Mouse (Mus musculus) Muller cell, postnatal 12 days (primary cell): ENCODE measurements around the gene Sox8.

Source experiments
- DNase-seq: peaks from one replicate; pipeline ENCODE4 v3.0.0-alpha.2; 2015; ENCODE audit errors: inconsistent ontology term

The Sox8 gene

DNA sequence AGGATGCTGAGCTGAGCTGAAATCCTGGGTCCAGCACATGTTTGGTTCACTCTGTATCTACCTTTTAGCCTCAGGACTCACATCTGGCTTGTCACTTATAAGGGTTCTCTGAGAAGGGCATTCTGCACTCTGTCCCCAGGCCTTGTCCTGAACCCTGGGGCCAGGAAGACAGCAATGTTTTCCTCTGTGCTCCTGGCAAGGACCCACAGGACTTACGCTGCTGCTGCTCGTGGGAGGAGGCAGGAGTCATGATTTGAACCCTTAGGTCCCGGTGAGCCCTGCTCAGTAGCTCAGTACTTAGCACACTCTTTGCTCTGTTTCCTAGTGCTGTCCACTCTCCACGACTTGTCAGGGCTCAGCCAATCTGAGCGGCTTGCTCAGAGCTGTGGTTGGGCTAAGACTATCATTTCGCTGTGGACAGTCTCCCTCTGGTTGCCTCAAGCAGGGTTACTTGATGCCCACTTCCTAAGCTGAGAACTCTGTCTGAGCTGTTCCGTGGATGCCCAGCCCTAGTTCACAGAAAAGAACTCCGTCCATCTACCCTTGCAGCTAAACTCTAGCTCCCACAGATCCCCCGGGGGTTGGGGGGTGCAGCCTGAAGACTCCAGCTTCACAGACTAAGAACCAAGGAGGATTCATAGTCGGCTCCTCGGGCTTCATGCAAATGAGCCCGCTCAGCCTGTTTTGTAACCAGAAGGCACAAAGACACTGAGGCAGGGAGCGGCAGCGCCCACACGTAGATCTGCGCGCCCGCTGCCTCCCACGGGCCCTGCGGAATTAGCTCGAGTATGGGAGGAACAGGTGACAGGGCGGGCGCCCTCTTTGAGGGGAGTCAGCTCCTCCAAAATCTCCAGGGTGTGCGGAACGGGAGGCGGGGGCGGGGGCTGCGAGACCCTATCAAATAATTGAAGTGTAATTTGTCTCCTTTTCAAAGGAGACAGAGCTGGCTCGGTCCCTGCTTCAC, 14.5 kb downstream of the Sox8 start:
- peak; percentile 66 for DNase-seq

DNA sequence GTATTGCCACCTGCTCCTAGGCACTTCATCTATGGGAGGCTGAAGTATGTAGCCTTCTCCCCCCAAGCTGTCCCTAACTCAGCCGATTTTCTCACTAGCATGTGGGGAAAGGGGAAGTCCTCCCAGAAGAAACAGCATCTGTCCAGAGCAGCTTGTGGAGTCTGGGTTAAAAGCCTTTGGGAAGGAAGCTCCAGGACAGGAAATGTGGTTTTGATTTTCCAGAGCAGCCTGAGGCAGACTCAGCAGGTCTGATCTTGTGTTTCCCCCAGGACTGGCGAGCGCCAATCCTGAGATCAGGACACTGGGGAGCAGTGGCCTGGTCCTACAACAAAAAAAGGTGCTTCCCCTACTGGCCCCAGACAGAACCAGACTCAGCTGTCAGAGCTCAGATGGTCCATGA, 15.3 kb downstream of the Sox8 start:
- no peak for DNase-seq

DNA sequence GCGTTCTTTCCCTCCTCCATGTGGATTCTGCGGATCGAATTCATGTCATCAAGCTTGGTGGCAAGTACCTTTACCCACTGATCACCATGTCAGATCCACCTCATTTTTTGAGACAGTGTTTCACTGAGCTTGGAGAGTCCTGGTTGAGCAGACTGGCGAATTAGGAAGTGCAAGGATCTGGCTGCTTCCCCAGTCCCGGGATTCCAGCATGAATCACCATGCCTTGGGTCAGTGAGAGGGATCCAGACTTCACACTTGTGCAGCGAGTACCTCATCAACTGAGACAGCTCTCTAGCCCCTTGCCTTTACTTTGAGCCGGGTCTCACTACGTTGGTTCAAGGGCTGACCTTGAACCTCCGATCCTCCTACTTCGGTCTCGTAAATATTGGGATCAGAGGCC, 19.2 kb downstream of the Sox8 start:
- DNase-seq: peak; percentile 77

DNA sequence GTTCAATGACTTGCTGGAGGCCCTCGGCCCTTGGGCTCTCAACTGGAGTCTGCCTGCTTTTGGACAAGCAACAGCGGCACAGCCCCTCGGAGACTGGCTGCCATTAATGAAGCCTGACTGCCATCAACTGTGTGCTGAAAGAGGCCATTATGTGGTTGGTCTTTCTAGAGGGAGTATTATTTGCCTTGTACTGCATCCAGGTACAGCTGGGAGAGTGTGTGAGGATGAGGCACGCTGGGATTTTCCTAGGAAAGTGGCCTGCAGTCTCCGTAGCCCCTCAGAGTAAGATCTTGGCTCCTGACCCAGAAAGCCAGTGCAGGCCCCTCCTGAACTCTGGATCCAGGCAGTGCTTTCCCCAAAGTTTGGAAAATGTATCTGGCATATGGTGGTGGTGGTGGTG, 20.5 kb downstream of the Sox8 start:
- no peak for DNase-seq

DNA sequence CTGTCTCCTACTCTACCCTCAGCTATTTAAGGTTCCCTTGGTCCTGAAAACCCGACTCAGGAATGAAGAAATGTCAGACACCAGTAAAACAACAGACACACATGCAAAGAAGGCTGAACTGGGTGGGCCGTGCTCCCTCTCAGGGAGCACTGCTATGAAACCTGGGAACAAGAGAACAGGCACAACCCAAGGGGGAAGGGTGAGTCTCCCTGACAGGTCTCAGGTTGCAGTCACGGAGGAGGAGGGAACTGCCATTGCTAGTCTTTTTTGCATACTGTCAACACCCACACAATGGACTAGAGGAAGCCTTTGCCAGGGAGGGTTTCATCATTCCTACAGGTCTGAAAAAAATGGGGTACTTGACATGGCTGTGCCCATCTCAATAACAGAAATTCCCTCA, 23.5 kb downstream of the Sox8 start:
- DNase-seq: no peak

DNA sequence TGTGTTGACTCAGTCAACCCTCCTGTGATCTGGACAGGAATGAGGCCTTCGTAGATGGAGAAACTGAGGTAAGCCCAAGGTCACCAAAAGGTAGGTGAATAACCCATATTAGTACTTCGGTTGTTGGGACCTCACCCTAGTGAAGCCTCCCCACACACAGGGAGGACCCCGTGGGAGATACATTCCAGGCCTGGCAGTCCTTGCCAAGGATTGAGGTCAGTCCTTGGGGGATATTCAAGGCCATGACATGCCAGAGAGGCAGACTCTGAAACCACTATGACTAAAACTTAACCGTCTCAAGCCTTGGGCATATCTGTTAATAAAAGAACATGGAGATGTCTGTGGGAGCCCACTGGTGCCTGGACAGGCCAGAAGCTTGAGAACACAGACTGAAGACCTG, 28.7 kb downstream of the Sox8 start:
- peak; percentile 61 for DNase-seq

DNA sequence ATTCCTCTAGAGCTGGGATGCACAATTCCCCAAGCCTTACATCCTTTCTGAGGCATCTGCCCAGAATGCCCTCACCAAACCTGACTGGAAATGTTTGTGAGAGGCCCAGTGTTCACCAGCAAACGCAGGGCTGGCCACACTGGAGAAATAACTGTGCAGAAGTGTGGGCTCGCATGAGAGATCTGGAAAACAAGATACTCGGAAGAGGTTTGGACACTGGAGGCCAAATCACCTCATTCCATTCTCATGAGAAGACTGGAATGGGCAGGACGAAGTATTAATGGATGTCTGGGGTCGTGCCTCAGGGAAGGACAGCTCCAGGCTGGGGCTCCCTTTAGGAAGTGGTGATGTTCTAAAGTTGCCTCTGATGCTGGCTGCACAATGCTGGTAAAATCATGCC, 29.8 kb downstream of the Sox8 start:
- DNase-seq: peak; percentile 85

DNA sequence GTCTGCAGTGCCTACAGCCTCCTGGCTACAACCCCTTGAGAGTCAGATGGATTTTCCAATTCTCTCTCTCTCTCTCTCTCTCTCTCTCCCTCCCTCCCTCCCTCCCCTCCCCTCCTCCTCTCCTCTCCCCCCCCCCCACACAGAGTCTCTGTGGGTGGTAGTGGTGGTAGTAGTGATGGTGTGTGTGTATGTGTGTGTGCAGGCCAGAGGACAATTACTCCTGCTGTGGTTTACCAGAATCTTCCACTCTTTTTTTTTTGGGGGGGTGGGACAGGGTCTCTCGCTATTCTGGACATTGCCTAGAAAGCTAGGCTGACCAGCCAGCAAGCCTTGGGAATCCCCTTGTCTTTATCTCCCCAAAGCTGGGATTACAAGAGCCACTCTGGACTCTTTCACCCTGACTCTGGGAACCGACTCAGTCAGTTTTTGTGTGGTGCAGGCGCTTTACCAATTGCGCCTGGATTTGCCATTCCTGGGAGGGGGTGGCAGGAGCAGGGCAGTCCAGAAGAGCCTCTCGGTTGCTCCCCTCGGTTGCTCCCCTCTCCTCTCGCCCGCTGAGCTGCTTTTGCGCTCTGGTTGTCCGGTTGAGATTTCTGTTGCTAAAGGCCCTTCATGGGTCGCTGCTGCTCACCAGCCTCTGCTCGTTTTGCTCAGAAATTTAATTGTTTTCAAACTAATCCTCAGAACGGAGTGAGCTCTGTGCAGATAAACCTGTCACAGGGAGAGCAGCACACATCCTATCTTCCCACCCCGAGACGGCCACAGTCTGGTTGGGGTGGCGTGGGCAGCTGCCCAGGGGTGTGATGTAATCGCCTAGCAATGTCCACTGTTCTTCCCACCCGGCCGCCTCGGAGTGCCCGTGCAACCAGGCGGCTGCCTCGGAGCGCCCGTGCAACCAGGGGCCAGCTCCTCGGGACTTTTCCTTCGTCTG, 31.3 kb downstream of the Sox8 start:
- peak; percentile 95 for DNase-seq

DNA sequence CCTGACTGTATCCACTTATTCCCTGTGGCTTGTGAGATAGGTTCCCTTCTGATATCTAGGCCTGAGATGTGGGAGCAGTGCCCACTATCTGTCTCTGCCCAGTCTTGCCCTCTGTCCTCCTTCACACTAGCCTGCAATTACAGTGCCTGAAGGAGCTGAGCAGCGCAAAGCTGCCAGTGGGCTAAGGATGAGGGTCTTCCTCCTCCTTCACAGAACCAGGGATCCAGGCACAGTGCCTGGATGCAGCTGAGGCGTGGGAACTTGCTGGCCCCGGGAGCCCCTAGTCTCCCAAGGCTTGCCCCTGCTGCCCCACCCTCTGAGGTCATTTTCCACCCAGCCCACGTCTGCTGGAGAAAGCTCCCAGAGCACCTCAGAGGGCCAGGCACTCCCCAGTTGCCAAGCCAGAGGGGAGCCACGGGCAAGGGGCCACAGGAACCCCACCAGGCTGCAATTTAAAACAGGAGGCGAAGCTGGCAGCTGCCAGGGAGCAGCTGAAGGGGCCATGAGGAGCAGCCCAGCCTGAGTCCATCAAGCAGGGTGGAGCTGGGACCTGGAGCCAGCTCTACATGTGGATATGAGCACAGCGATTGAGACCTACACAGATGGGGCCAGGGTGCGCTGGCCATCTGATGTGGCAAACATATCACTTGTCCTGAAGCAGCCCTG, 40.0 kb downstream of the Sox8 start:
- DNase-seq: no peak

DNA sequence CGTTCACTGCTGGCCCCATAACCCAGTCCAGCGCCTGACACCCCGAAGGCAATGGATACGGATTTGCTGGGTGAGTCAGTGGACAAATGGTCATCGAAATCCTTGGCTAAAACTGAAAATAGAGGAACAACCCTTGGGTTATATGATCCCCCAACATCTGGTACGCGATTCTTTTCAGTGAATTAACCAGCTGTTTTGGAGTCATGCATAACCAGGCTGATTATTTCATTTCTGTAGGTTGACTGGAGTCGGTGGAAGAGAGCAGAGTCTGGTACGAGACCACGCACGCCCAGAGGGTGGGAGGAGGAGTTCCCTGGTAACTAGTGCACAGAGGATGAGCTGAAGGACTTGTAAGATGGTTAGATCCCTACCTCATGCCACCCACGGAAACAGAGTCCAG, 48.4 kb downstream of the Sox8 start:
- no peak for DNase-seq

DNA sequence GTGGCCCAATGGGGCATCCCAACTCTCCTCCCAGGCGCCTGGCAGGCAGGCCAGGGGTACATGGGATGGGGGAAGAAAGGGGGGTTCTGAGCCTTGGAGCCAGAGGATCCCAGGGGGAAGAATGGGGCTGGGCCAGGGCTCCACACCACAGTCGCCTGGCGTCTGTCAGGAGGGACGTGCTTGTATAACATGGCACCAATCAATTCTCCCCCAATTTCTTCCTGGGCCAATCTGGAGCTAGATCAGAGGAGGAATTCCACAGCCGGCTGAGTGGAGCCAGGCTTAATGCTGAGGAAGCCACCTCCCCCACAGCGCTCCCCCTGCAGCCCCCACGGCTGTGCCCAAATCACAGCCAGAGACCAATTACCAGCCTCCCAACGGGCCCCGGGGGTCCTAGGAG, 50.0 kb downstream of the Sox8 start:
- DNase-seq: no peak

DNA sequence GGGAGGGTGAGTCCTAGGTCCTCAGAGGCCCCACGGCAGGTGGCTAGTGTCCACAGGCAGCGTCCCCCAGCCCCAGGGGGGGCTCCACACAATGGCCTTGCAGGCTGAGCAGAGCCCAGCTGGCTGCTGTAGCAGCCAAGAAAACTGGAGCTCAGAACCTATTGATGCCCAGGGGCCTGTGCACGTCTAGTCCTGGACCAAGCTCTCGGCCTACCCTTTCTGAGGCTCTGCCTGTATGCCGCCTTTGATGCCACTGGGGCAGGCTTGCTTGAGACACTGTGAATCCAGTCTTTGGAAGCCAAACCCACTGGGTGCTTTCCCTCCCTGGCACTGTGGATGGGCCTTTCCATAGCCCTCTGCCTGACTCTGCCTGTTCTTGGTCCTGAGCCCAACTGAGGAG, 51.0 kb downstream of the Sox8 start:
- DNase-seq: peak; percentile 53

DNA sequence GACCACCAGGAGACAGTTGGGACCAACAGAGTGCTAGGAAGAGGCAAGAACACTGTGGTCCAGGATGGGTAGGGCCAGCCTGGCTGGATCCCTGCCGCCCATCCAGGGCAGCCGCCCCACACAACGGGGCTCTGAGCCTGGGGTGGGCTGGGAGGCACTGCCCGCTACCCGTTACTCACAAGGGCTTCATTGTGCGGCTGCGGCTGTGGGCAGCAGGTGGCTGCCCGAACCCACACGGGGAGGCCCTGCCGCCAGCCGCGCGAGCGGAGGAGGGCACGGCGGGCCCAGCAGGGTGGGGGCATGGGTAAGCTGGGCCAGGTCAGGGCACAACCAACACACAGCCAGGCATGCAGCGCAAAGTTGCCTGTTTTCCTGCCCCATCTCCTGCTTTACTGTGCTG, 52.3 kb downstream of the Sox8 start:
- peak; percentile 88 for DNase-seq

DNA sequence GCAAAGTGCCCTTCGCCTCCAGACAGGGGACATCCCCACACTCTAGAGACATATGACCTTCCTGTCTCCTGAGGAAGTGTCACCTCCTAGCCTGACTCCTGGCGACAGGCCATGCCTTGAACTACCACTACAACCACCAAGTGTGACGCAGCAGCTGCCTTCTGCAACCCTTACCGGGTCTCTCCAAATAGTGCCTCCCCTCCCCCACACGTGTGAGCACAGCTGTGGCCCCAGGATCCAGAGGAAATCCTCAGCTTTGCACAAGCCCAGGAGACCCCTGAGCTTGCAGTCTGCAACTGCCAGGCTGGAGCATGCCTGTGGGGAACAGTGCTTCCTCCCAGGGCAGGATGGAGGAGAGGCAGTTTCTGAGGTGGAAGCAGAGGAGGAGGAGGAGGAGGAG, 54.2 kb downstream of the Sox8 start:
- DNase-seq: no peak
